Mouse (Mus musculus) ES-E14 (cell line): ENCODE measurements around the gene Amt. TPM values are rescaled to one million over a fixed set of nuclear protein-coding genes. Genes with fewer than 3 reads are reported as not detected.

ENCODE experiments used
- DNase-seq: peaks from one replicate; pipeline ENCODE4 v3.0.0-alpha.2; 2013; ENCODE audit warnings: low read depth, low spot score
- H3K27ac ChIP-seq: 2 replicates; pipeline ENCODE4 v1.5.1; 2012; ENCODE audit warnings: low read depth, mild to moderate bottlenecking, low read length, moderate library complexity, mixed read lengths; ENCODE audit not compliant: poor library complexity, insufficient read depth, severe bottlenecking
- H3K36me3 ChIP-seq: 2 replicates; pipeline ENCODE4 v1.6.1; 2012; ENCODE audit warnings: mild to moderate bottlenecking, low read length, moderate library complexity, mixed read lengths; ENCODE audit not compliant: control insufficient read depth, poor library complexity, insufficient read depth, severe bottlenecking
- H3K4me1 ChIP-seq, 2 experiments: fragments of 150-350 bp in 1 of 2; sonication (generic) in 1 of 2; 2 replicates each; pipeline ENCODE4 v1.6.1; 2012; ENCODE audit warnings: low read length in 2 of 2, mild to moderate bottlenecking in 1 of 2, mixed read lengths in 1 of 2; ENCODE audit not compliant: control insufficient read depth in 2 of 2, insufficient read depth in 2 of 2, poor library complexity in 1 of 2
- H3K4me3 ChIP-seq, 2 experiments: fragments of 150-350 bp in 1 of 2; sonication (generic) in 1 of 2; 2 replicates each; pipeline ENCODE4 v1.5.1; 2012; ENCODE audit warnings: low read length in 2 of 2, low read depth in 1 of 2, mild to moderate bottlenecking in 1 of 2, mixed read lengths in 1 of 2; ENCODE audit not compliant: insufficient read depth in 1 of 2, poor library complexity in 1 of 2, severe bottlenecking in 1 of 2
- H3K9ac ChIP-seq: 2 replicates; pipeline ENCODE4 v1.6.1; 2012; ENCODE audit warnings: low read depth, mild to moderate bottlenecking, low read length, mixed read lengths; ENCODE audit not compliant: poor library complexity, insufficient read depth, severe bottlenecking
- H3K9me3 ChIP-seq: fragments of 150-350 bp; sonication (generic); 2 replicates; pipeline ENCODE4 v1.6.1; 2012; ENCODE audit warnings: low read depth, mild to moderate bottlenecking, low read length; ENCODE audit not compliant: control insufficient read depth, insufficient read depth
- CHD2 ChIP-seq: IDR thresholded peaks from 2 replicates; pipeline ENCODE4 v1.6.1; 2014; ENCODE audit warnings: mild to moderate bottlenecking, low read depth, low read length, inconsistent platforms
- HCFC1 ChIP-seq: IDR thresholded peaks from 2 replicates; pipeline ENCODE4 v1.6.1; 2012; ENCODE audit warnings: low read length, inconsistent platforms, borderline replicate concordance; ENCODE audit not compliant: insufficient read depth
- MAFK ChIP-seq: IDR thresholded peaks from 2 replicates; pipeline ENCODE4 v1.6.1; 2014; ENCODE audit warnings: mild to moderate bottlenecking, low read depth, low read length, inconsistent platforms; ENCODE audit not compliant: insufficient read depth
- ZC3H11A ChIP-seq: IDR thresholded peaks from 2 replicates; pipeline ENCODE4 v1.6.1; 2012; ENCODE audit warnings: low read depth, mild to moderate bottlenecking, inconsistent platforms, low read length, borderline replicate concordance
- ZNF384 ChIP-seq: IDR thresholded peaks from 2 replicates; pipeline ENCODE4 v1.6.1; 2012; ENCODE audit warnings: low read depth, low read length, inconsistent platforms
- in situ Hi-C, 2 experiments: fragments of 600-800 bp; cut with MboI; formaldehyde crosslinking; loops; one replicate each; pipeline ENCODE4 v1.15.1; 2025; ENCODE audit warnings: low sequenced_read_pairs in 2 of 2, inconsistent platforms in 1 of 2; ENCODE audit not compliant: unreplicated experiment in 2 of 2
- total RNA-seq: library from RNA; depleted of rRNA; stranded (reverse); fragments of 300-350 nt; gene quantifications from 2 replicates; pipeline ENCODE4 v1.2.3, GENCODE M21; 2012

The Amt gene
- total RNA-seq, 1 experiment, result 63.9 TPM

GRCm38 (mm10) chr9:108272691-108273090 is 24.0 kb upstream of the Amt start:
- H3K36me3 ChIP-seq, result no peaks in the 10 kb centered on the region
- peaks cover 3 to 35% of the 10 kb centered on the region in 2 experiments for H3K4me1 ChIP-seq
- DNase-seq, result no peak
- TF ChIP-seq ZC3H11A (no peak), CHD2 (no peak), ZNF384 (no peak), MAFK (no peak), HCFC1 (no peak)
- H3K27ac ChIP-seq, result no peak overlapping the region
- no peaks in the 10 kb centered on the region for H3K9me3 ChIP-seq
- no peak overlapping the region for H3K9ac ChIP-seq
- H3K4me3 ChIP-seq, result no peak overlapping the region
- in situ Hi-C loops, result no loop called here

GRCm38 (mm10) chr9:108273485-108273884 is 23.2 kb upstream of the Amt start:
- Histone ChIP-seq H3K4me3 (no peak overlapping the region), H3K27ac (no peak overlapping the region), H3K9me3 (no peaks in the 10 kb centered on the region), H3K4me1 (peaks cover 3 to 33% of the 10 kb centered on the region in 2 experiments), H3K9ac (no peak overlapping the region), H3K36me3 (no peaks in the 10 kb centered on the region)
- no peak for TF ChIP-seq HCFC1
- no peak for TF ChIP-seq ZNF384
- no peak for TF ChIP-seq CHD2
- no peak for TF ChIP-seq MAFK
- in situ Hi-C loops, result no loop called here
- DNase-seq, result no peak

GRCm38 (mm10) chr9:108274476-108275330 is 21.9 kb upstream of the Amt start:
- H3K36me3 ChIP-seq, result no peaks in the 10 kb centered on the region
- DNase-seq, result no peak
- H3K9me3 ChIP-seq, result no peaks in the 10 kb centered on the region
- in situ Hi-C loops, result no loop called here
- H3K27ac ChIP-seq, result 0 out of 2 replicates have a peak overlapping the region, but pooled peaks have one; percentile 18
- H3K4me1 ChIP-seq, result peaks cover 3 to 26% of the 10 kb centered on the region in 2 experiments
- H3K9ac ChIP-seq, result no peak overlapping the region
- H3K4me3 ChIP-seq, result no peak overlapping the region
- no peak for TF ChIP-seq MAFK
- no peak for TF ChIP-seq ZNF384
- no peak for TF ChIP-seq ZC3H11A
- TF ChIP-seq CHD2, result no peak
- TF ChIP-seq HCFC1, result no peak

- Histone ChIP-seq H3K4me3 (no peak overlapping the region), H3K36me3 (no peaks in the 10 kb centered on the region), H3K9ac (no peak overlapping the region), H3K4me1 (peaks cover 3 to 26% of the 10 kb centered on the region in 2 experiments), H3K9me3 (no peaks in the 10 kb centered on the region), H3K27ac (no peak overlapping the region)
- no peak for TF ChIP-seq HCFC1
- no peak for TF ChIP-seq ZNF384
- no peak for TF ChIP-seq CHD2
- TF ChIP-seq MAFK, result no peak
- TF ChIP-seq ZC3H11A, result no peak
- DNase-seq, result no peak
- in situ Hi-C loops, result no loop called here
Observed at GRCm38 (mm10) chr9:108275331-108275659, 21.4 kb upstream of the Amt start.
